Mouse (Mus musculus) CH12.LX (cell line): ENCODE measurements around the gene Pelp1.

Experiments used
- CTCF ChIP-seq, 2 experiments: IDR thresholded peaks in 1 of 2; conservative IDR thresholded peaks in 1 of 2; 2 replicates each; pipeline ENCODE4 v1.5.1; 2011 to 2012; ENCODE audit warnings: low read depth in 2 of 2, low read length in 2 of 2, improper control_type of control experiment in 1 of 2, inconsistent platforms in 1 of 2, mild to moderate bottlenecking in 1 of 2, moderate library complexity in 1 of 2
- ETS1 ChIP-seq: conservative IDR thresholded peaks from 2 replicates; pipeline ENCODE4 v1.6.1; 2012; ENCODE audit warnings: low read depth, mild to moderate bottlenecking, inconsistent platforms, low read length, improper control_type of control experiment, moderate library complexity
- IRF4 ChIP-seq: IDR thresholded peaks from 2 replicates; pipeline ENCODE4 v1.6.1; 2014; ENCODE audit warnings: low read depth, mild to moderate bottlenecking, inconsistent platforms, low read length, improper control_type of control experiment
- JUN ChIP-seq: IDR thresholded peaks from 2 replicates; pipeline ENCODE4 v1.6.1; 2011; ENCODE audit warnings: low read depth, mild to moderate bottlenecking, low read length, improper control_type of control experiment, moderate library complexity; ENCODE audit not compliant: insufficient read depth
- MAZ ChIP-seq: IDR thresholded peaks from 2 replicates; pipeline ENCODE4 v1.6.1; 2012; ENCODE audit warnings: low read depth, mild to moderate bottlenecking, inconsistent platforms, low read length, improper control_type of control experiment, moderate library complexity
- NELFE ChIP-seq: IDR thresholded peaks from 2 replicates; pipeline ENCODE4 v1.6.1; 2011; ENCODE audit warnings: low read depth, low read length, improper control_type of control experiment
- POLR2A ChIP-seq: IDR thresholded peaks from 2 replicates; pipeline ENCODE4 v1.6.1; 2011; ENCODE audit warnings: low read depth, mild to moderate bottlenecking, improper control_type of control experiment, low read length
- UBTF ChIP-seq: IDR thresholded peaks from 2 replicates; pipeline ENCODE4 v1.6.1; 2012; ENCODE audit warnings: low read depth, mild to moderate bottlenecking, inconsistent platforms, low read length, improper control_type of control experiment, moderate library complexity
- ZC3H11A ChIP-seq: IDR thresholded peaks from 2 replicates; pipeline ENCODE4 v1.6.1; 2012; ENCODE audit warnings: low read depth, mild to moderate bottlenecking, inconsistent platforms, low read length, improper control_type of control experiment

DNA sequence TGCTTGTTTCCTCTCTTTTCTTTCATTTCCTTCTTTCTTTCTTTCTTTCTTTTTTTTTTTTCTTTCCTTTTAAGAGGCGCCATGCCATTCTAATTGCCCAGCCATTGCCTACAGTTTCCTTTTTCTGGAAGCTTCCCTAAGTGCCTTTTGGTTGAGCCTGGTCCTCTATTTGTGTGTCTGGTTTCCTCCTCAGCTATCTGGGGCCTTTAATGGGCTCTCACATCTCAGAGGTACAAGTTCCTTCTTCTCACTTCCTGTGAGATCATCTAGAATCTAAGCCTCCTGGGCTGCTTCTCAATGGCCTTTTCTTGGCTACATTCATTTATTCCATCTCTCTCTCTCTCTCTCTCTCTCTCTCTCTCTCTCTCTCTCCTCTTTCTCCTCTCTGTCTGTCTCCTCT lies 37.5 kb upstream of the Pelp1 start:
- TF ChIP-seq POLR2A: peak; percentile 47
- no peak for TF ChIP-seq ZC3H11A
- TF ChIP-seq ETS1: no peak
- TF ChIP-seq NELFE: 0 out of 2 replicates have a peak, but pooled peaks have one; percentile 25
- no peak for TF ChIP-seq CTCF (conservative IDR thresholded peaks at IDR 0.05 in 1 of 2, IDR thresholded peaks at IDR 0.05 in 1 of 2; ENCODE audit: low read depth in 2 of 2, low read length in 2 of 2)
- TF ChIP-seq JUN: peak; percentile 43
- no peak for TF ChIP-seq IRF4
- no peak for TF ChIP-seq MAZ
- no peak for TF ChIP-seq UBTF
